Mouse (Mus musculus): ENCODE data around the gene Arhgap17. TPM values are rescaled to one million over a fixed set of nuclear protein-coding genes. Genes with fewer than 3 reads are reported as not detected.

The Arhgap17 gene
- polyA plus RNA-seq (2015; fragmentation: Nextera tagmentation; extraction: Ambion mirVana), result 13.8 and 14.3 TPM in 2 replicates

GRCm38 (mm10) chr7:123369759-123370481, at the start of gene Arhgap17, which contains the start of gene Lcmt1:
TSS of gene Arhgap17 (minus strand) at chr7:123369915.
TSS of gene Lcmt1 (plus strand) at chr7:123369784.

Other genes with a start within 250 kb of the Arhgap17 start
- 54.2 and 55.3 TPM in 2 replicates for gene Tnrc6a, start 246.0 kb downstream of the Arhgap17 start, polyA plus RNA-seq (2015; fragmentation: Nextera tagmentation; extraction: Ambion mirVana)
- gene Slc5a11, start 155.1 kb downstream of the Arhgap17 start, polyA plus RNA-seq (2015; fragmentation: Nextera tagmentation; extraction: Ambion mirVana), result 0.51 and 2.0 TPM in 2 replicates
- gene Lcmt1, start 131 bp downstream of the Arhgap17 start, polyA plus RNA-seq (2015; fragmentation: Nextera tagmentation; extraction: Ambion mirVana), result 23.7 and 25.3 TPM in 2 replicates
- gene Aqp8, start 92.4 kb upstream of the Arhgap17 start, polyA plus RNA-seq (2015; fragmentation: Nextera tagmentation; extraction: Ambion mirVana), result 0.63 and 1.7 TPM in 2 replicates
- gene Zkscan2, start 130.5 kb upstream of the Arhgap17 start, polyA plus RNA-seq (2015; fragmentation: Nextera tagmentation; extraction: Ambion mirVana), result 0.11 and 0.22 TPM in 2 replicates

Data from spleen, postnatal 0 days (tissue).